Mouse (Mus musculus): ENCODE data around the gene Aprt.

- no peak for TF ChIP-seq POLR2A (IDR thresholded peaks at IDR 0.05; ENCODE audit: insufficient read length, low read depth)
- no peak for TF ChIP-seq POLR2AphosphoS2 (IDR thresholded peaks at IDR 0.05; ENCODE audit: insufficient read length, low read depth)
- TF ChIP-seq SRF (IDR thresholded peaks at IDR 0.05; ENCODE audit: control insufficient read depth, insufficient read length, low read depth): no peak
- no peak for TF ChIP-seq E2F4 (IDR thresholded peaks at IDR 0.05; ENCODE audit: insufficient read depth)
- TF ChIP-seq MYOG (IDR thresholded peaks at IDR 0.05; ENCODE audit: control insufficient read depth in 1 of 3, insufficient read depth in 1 of 3, insufficient read length in 2 of 3, low read depth in 2 of 3): no peak
- no peak for TF ChIP-seq REST (IDR thresholded peaks at IDR 0.05; ENCODE audit: insufficient read depth, insufficient read length)
Measured at GRCm38 (mm10) chr8:122526526-122527170, 50.1 kb downstream of the Aprt start.

Data from myocyte (in vitro differentiated cells).